Mouse (Mus musculus) E14TG2a.4 (cell line): ENCODE results near the gene Cd72.

ENCODE experiments used
- CTCF ChIP-seq: conservative IDR thresholded peaks from 2 replicates; pipeline ENCODE4 v1.5.1; 2014; ENCODE audit warnings: low read length
- POU5F1 ChIP-seq: IDR thresholded peaks from 2 replicates; pipeline ENCODE4 v1.6.1; 2014; ENCODE audit warnings: low read length, borderline replicate concordance

DNA sequence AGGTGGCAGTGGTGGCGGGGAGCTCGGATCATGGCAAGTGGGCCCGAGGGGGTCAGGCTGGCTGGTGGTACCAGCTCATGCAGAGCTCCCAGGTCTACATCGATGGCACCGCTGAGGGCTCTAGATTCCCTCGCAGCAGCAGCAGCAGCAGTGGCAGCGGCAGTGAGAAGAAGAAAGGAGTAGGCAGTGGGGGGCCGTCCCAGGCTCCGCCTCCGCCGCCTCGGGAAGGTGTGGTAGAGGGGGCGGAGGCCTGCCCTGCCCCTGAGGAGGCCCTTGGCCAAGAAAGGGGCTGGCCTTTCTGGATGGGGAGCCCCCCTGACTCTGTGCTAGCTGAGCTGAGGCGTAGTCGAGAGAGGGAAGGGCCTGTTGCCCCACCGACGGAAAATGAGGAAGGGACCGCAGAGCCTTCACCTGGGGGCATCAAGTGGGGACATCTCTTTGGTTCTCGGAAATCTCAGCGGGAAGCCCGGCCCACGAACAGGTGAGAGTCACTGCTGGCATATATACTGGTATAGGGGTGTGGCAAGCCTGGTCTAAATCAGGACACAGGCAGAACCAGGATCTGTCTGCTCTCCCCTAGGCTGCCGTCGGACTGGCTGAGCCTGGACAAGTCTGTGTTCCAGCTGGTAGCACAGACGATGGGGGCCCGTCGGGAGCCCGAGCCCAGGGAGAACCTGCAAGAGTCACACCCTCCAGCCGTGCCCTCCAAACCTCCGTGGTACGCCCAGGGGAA lies 28.6 kb downstream of the Cd72 start:
- TF ChIP-seq CTCF (no peak), POU5F1 (no peak)
